Mouse (Mus musculus) left cerebral cortex, adult 18-20 months (tissue): ENCODE results near the gene Shcbp1l. TPM values are rescaled to one million over a fixed set of nuclear protein-coding genes. Genes with fewer than 3 reads are reported as not detected.
"Not testable (repeated sequence)": the region's sequence is repeated elsewhere in the genome, so short reads cannot be mapped to it uniquely, and the experiment has no call there.

Experiments
- DNase-seq, 2 experiments: peaks; one replicate each; pipeline ENCODE4 v3.0.0; 2021 to 2022; ENCODE audit warnings: low spot score in 2 of 2, mixed read lengths in 1 of 2
- long read RNA-seq, 2 experiments: library from polyadenylated mRNA; stranded (forward); transcript quantifications; one replicate each; pipeline ENCODE4 v2.0.0; 2021
- total RNA-seq, 2 experiments: library from RNA; stranded (reverse); gene quantifications; 2 replicates each; pipeline ENCODE4 v1.2.3; 2021

Gene Shcbp1l
- total RNA-seq, result 1 to 10 TPM; 2.5 to 3.0 TPM
- long read RNA-seq, experiment 1, partial matches to known transcripts, result 1 of 5 reads
- long read RNA-seq, experiment 1, other reads (novel, unspliced or antisense), result 3 of 5 reads
- long read RNA-seq, experiment 2, partial matches to known transcripts, result 0 of 2 reads
- long read RNA-seq, experiment 2, other reads (novel, unspliced or antisense), result 1 of 2 reads

- peak; percentile 68 to 78 for DNase-seq
Measured at GRCm38 (mm10) chr1:153424770-153425584, at the start of gene Shcbp1l. Gene Shcbp1l (plus strand): TSS chr1:153425162.

GRCm38 (mm10) chr1:153376446-153376845, 48.5 kb upstream of the Shcbp1l start:
- DNase-seq, result no peak

- DNase-seq, result no peak
Measured at GRCm38 (mm10) chr1:153378587-153378986, 46.4 kb upstream of the Shcbp1l start.

DNA sequence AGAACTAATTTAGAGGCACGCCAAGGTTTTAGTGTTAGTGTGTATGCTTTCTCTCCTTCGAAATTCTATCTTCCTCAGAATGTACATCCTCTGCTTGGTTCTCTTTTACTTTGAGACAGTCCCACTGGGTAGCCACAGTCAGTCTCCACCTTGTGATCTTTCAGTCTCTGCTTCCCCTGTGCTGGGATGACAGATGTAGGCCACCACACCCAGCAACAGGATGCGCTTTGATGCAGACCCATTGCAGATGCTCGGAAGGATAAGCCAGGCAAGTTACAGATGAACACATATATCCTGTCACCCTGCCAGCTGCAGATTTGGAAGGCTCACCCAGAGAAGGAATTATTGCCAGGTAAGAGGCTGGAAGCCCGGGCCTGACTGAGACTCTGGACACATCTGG, 45.1 kb upstream of the Shcbp1l start:
- DNase-seq, result no peak

DNA sequence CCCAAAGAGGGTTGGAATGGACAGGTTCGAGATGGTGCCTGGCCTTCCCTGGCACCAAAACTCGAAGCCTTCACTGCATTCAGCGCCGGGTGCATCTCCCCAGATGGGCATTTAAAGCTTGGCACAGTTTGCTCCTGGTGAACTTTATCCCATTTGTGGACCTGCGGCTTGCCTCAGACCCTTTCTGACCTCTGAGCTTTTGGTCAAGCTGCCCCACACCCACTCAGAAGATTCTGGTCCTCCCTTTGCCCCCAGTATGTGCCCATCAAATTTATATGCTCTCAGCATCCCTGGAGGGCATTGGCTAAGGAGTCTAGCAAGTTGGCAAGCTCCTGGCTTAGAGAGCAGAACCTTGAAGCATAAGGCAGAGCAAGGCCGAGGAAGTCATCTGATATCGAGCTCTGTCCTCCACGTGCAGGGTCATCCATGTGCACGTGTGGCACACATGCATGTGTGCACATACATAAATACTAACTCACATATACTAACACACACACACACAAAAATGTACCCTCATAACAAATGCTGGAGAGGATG, 44.1 kb upstream of the Shcbp1l start:
- DNase-seq, result no peak

DNA sequence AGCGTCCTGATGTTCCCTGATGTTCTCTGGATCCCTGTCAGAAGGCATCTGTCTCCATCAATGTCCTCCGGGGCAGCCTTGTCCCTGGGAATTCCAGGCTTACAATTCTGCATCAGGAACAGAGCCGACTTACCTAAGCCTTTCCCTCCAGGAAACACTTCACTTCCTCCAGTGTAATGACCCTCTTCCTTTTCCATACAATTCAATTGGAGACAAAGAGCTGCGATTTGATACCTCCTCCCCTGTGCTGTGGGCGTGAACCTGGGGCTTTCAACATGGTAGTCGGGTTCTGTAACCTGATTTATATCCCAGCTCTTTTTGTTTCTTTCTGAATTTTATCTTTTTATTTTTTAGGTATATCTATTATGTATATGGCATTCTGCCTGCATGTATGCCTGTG, 39.9 kb upstream of the Shcbp1l start:
- no peak for DNase-seq

DNA sequence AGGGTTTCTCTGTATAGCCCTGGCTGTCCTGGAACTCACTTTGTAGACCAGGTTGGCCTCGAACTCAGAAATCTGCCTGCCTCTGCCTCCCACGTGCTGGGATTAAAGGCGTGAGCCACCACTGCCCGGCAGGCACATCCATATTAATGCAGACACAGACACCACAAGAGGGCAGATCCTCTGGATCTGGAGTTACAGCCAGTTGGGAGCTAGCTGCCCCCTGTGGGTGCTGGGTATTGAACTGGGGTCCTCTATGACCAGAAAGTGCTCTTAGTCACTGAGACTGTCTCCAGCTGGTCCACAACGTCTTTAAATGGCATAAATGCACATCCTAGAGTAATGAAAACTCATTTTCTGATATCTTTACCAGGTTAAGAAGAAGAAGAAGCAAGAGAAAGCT, 39.3 kb upstream of the Shcbp1l start:
- not testable (repeated sequence) for DNase-seq

- peak; percentile 83 to 84 for DNase-seq
Measured at GRCm38 (mm10) chr1:153386271-153387069, 38.5 kb upstream of the Shcbp1l start.

DNA sequence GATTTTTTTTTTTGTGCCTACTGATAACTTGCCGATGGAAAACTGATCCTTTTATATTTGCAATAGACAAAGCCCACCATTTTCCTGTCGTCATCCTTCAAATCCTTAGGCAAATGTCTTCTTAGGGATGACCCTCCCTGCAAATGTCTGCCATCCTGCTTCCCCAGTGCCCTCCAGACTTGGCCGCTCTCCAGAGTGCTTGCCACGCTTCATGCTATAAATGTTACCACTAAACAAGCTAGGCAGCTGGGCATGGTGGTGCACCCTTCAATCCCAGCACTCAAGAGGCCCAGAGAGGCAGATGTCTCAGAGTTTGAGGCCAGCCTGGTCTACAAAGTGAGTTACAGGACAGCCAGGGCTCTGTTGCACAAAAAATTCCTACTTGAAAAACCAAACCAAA, 29.3 kb upstream of the Shcbp1l start:
- not testable (repeated sequence) for DNase-seq

DNA sequence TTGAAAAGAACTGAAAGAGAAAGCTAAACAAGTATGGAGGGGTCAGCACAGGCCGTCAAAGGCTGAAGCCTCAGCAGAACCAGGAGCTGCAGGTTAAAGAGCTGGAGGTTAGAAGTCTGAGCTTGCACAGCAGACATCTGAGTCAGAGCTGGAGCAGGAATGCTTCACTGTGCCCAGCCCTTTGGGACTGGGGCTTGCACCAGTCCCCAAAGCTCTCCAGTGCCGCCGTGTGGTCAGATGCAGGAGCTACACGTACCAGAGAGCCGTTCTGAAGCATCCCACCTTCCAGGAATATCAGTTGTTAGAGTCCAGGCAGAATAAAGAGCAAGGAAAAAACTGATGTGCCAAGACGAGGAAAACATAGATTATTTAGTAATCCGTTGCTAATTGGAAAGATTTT, 23.2 kb upstream of the Shcbp1l start:
- DNase-seq, result peak; percentile 72 to 74

DNA sequence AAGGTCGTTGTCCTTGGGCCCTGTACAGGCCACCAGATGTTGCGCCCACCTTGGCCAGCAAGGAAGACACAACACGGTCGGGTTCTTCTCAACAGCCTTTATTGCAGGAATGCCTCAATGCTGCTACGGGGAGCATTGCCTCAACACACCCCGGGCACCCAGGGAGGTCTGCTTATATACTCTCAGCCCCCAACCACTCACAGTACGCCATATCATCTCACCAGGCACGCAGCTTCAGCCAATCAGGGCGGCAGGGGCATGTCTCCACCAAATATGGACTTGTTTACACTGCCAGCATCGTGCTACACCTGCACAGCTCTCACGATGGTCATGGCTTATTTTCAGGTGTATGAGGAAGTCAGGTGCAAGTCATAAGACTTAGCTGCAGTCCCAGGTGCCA, 17.3 kb upstream of the Shcbp1l start:
- not testable (repeated sequence) for DNase-seq

- not testable (repeated sequence) for DNase-seq
Measured at GRCm38 (mm10) chr1:153408296-153408695, 16.7 kb upstream of the Shcbp1l start.

DNA sequence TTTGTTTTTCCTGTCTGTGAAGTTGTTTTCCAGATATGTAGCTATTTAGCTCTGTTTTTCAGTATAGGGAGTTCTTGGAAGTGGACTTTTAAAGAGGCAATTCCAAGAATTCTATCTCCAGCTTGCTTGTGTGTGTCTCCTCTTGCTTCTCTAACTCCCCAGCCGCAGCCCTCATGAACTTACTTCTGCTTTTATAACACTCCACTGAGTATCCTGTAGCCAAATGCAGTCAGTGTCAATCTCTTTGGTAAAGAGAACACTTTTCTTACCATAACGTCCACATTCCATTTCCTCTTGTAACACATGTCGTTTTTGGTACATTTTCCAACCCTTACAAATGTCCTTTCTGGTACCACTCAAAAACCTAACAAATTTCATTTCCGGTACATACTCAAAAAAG, 14.0 kb upstream of the Shcbp1l start:
- not testable (repeated sequence) for DNase-seq

DNA sequence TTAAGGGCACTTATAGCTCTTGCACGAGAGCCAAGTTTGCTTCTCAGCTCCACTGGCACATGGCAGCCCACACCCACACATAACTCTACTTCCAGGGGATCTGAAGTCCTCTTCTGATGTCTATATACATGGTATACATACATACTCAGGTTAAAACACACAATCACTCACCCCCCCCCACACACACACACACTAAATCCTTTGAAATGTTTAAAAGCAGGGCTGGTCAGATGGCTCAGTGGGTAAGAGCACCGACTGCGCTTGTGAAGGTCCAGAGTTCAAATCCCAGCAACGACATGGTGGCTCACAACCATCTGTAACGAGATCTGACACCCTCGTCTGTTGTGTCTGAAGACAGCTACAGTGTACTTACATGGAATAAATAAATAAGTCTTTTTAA, 13.2 kb upstream of the Shcbp1l start:
- no peak for DNase-seq

GRCm38 (mm10) chr1:153412663-153413396, 12.1 kb upstream of the Shcbp1l start:
- not testable (repeated sequence) for DNase-seq

- DNase-seq, result not testable (repeated sequence)
Measured at GRCm38 (mm10) chr1:153413397-153414020, 11.5 kb upstream of the Shcbp1l start.

DNA sequence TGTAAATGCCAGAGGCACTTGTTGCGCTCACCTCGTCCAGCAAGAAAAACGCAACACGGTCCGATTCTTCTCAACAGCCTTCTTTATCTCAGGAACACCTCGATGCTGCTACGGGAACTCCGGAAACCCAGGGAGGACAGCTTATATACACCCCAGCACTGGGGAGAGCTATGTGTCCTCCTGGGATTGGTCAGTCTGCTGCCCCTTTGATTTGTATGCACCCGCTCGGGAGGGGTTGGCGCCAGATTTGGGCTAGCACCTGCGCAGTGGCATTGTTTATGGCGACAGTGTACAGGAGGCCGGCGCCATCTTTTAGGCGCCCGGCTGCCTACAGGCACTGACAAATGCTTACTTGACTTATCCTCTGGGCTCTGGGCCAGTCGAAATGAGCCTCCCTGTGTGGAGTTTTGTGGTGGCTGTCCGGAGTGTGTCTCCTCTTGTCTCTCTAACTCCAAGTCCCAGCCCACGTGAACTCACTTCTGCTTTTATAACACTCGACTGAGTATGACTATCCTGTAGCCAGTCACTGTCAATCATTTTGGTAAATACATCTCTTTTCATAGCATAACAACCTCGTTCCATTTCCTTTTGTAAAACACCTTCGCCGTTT, 10.7 kb upstream of the Shcbp1l start:
- peak; percentile 23 to 60 for DNase-seq

GRCm38 (mm10) chr1:153414962-153415361, 10.0 kb upstream of the Shcbp1l start:
- no peak for DNase-seq

DNA sequence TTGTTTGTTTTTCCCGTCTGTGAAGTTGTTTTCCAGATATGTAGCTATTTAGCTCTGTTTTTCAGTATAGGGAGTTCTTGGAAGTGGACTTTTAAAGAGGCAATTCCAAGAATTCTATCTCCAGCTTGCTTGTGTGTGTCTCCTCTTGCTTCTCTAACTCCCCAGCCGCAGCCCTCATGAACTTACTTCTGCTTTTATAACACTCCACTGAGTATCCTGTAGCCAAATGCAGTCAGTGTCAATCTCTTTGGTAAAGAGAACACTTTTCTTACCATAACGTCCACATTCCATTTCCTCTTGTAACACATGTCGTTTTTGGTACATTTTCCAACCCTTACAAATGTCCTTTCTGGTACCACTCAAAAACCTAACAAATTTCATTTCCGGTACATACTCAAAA, 9.2 kb upstream of the Shcbp1l start:
- DNase-seq, result not testable (repeated sequence)

- DNase-seq, result not testable (repeated sequence)
Measured at GRCm38 (mm10) chr1:153416271-153416832, 8.6 kb upstream of the Shcbp1l start.
